Mouse (Mus musculus) bone marrow, adult 2 months (tissue): ENCODE measurements around the gene Rnf41.

Experiments used
- CTCF ChIP-seq: fragments of 200-500 bp; IDR thresholded peaks from 2 replicates; pipeline ENCODE4 v1.5.1; 2011; ENCODE audit warnings: low read length, control low read depth; ENCODE audit not compliant: control insufficient read depth, insufficient read depth
- POLR2A ChIP-seq: fragments of 200-500 bp; IDR thresholded peaks from 2 replicates; pipeline ENCODE4 v1.6.1; 2011; ENCODE audit warnings: low read depth, mild to moderate bottlenecking, control low read depth, low read length, borderline replicate concordance; ENCODE audit not compliant: control insufficient read depth

DNA sequence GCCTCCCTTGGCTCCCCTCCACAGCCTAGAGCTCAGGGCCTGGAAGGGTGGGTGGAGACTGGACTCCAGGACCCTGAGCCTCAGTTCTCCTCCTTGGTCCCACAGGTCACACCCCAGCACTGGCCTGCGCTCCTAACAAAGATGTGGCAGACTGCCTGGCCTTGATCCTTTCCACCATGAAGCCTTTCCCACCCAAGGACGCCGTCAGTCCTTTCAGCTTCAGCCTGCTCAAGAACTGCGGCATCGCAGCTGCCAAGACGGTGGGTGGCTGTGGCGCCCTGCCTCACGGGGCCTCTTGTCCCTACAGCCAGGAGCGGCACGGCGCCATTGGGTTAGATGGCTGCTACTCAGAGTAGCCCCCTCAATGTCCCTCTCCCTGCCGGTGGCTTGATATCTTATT is 21.1 kb upstream of the Rnf41 start:
- TF ChIP-seq CTCF (no peak), POLR2A (no peak)
